Mouse (Mus musculus) intestine, embryonic 16.5 days (tissue): Measurements from ENCODE around the gene Cish. TPM values are rescaled to one million over a fixed set of nuclear protein-coding genes. Genes with fewer than 3 reads are reported as not detected.

Experiments
- ATAC-seq: fragments of 200-750 bp; cut with Nextera tagmentation; 2 replicates; pipeline ENCODE4 v1.8.0; 2017; ENCODE audit warnings: moderate TSS enrichment, moderate library complexity
- H3K27ac ChIP-seq: fragments of 300-500 bp; sonication (generic); 2 replicates; pipeline ENCODE4 v1.5.1; 2014; ENCODE audit warnings: mild to moderate bottlenecking, low read length
- H3K27me3 ChIP-seq: fragments of 300-500 bp; sonication (generic); replicated peaks from 2 replicates; pipeline ENCODE4 v1.6.1; 2014; ENCODE audit warnings: low read length, control low read depth, mixed read lengths; ENCODE audit not compliant: control insufficient read depth, insufficient read depth
- H3K36me3 ChIP-seq: fragments of 300-500 bp; sonication (generic); 2 replicates; pipeline ENCODE4 v1.6.1; 2014; ENCODE audit warnings: low read length, control low read depth; ENCODE audit not compliant: control insufficient read depth, insufficient read depth
- H3K4me1 ChIP-seq: fragments of 300-500 bp; sonication (generic); 2 replicates; pipeline ENCODE4 v1.6.1; 2014; ENCODE audit warnings: low read length, control low read depth, mixed read lengths; ENCODE audit not compliant: control insufficient read depth, insufficient read depth
- H3K4me2 ChIP-seq: fragments of 300-500 bp; sonication (generic); 2 replicates; pipeline ENCODE4 v1.6.1; 2014; ENCODE audit warnings: low read depth, low read length, control low read depth
- H3K4me3 ChIP-seq: fragments of 300-500 bp; sonication (generic); 2 replicates; pipeline ENCODE4 v1.5.1; 2014; ENCODE audit warnings: mild to moderate bottlenecking, low read length
- H3K9ac ChIP-seq: fragments of 300-500 bp; sonication (generic); 2 replicates; pipeline ENCODE4 v1.6.1; 2014; ENCODE audit warnings: low read depth, low read length
- H3K9me3 ChIP-seq: fragments of 300-500 bp; sonication (generic); 2 replicates; pipeline ENCODE4 v1.6.1; 2016; ENCODE audit warnings: low read length, control low read depth; ENCODE audit not compliant: control insufficient read depth
- WGBS: fragments of 180-500 bp; shearing (Covaris S2); extraction: QIAGEN DNeasy Blood & Tissue Kit; methylation state at CpG from one replicate; pipeline ENCODE4 v1.1.7; 2014; 5-methylcytosine and 5-hydroxymethylcytosine counted together
- polyA plus RNA-seq: library from polyadenylated mRNA; unstranded; fragments of >200 nt; fragmentation: Nextera tagmentation; extraction: Ambion mirVana; gene quantifications from 2 replicates; pipeline ENCODE4 v1.2.1, GENCODE M21; 2015

Gene Cish
- polyA plus RNA-seq, 1 experiment from 2014 or later = 19.9 TPM

DNA sequence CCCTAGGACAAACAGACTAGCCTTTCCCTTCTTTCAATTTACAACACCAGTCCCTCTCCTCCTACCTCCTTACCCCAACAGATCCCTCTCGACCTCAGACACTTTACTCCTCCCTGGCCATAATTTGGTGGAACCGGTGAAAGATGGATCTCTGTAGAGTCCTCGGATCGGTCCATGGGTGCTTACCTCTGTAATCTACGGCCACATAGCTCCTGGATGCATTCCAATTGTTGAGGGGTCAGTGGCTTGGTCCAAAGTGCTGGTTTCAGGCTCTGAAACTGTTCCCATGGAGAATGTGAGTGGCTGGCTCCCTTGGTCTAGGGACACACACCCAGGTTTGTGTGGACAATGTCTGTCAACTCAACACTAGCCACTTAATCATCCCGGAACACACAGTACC lies 40.6 kb downstream of the Cish start:
- H3K36me3 ChIP-seq = no peaks in the 10 kb centered on the region
- H3K9ac ChIP-seq = no peak overlapping the region
- H3K4me3 ChIP-seq = no peak overlapping the region
- H3K4me1 ChIP-seq = peaks cover 16% of the 10 kb centered on the region
- no peak for ATAC-seq
- 87% methylated on average over 6 of the region's 6 CpGs for WGBS
- H3K27me3 ChIP-seq = 0 out of 2 replicates have a peak, but pooled peaks cover 3% of the 10 kb centered on the region
- H3K27ac ChIP-seq = no peak overlapping the region
- no peak overlapping the region for H3K4me2 ChIP-seq
- no peaks in the 10 kb centered on the region for H3K9me3 ChIP-seq

DNA sequence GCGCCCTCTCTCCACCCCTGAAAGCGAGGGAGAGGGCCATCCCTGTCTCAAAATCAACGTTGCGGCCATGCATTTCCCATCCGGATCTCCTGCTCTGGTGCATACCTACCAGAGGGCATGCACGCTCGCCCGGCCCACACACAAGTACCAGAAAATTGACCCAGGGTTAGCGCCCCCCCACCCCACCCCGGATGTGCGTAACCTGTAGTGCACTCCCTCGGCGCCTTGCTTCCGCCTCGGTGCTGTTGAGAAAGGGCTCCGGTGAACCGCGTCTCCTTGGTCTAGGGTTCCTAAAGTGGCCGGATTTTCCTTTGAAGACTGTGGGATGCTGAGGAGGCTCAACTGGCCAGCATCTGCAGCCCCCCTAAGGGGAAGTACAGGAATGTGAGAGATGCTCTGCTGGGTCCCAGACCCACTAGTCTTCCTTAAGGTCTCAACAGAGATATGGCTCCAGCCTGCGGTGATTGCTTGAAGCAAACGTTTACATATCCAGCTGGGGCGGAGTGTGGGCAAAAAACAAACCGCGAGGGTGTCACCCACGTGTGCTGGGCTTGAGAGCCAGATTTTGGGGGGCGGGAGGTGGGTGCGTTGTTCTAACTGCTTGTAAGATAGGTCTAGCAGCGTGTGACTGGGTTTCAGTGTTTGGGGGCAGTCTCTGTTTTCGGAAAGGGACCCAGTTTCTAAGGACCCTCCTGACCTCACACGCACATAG lies 42.5 kb downstream of the Cish start, which contains the start of gene Hemk1:
Hemk1 (minus strand) TSS at position 179 of the 712 bp plus-strand sequence.
- peak; percentile 80 for ATAC-seq

DNA sequence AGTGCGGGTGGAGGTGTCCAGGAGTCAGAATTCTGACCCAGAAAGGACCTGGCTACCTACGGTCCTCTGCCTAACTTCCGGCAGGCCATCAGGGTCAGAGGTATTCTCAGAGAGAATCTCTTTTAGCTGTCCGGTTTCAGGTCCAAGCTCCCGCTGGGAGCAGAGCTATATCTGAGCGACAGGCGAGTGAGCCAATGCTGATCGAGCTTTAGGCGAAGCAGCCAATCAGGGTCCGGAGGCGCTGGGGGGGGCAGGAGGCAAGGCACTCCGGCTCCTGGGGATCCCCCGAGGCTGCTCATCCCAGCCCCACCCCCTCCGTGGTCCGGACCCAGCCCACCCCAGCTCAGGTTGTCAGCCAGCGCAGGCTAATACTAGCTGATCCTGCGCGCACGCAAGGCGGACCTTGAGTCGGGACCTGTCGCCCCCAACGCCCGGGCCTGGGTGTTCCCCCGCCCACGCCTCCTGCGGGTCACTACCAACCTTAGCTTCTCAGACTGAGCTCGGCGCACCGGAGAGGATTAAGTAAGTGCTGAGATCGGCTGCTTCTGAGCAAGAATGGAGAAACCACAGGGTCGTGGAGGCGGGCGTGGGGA lies 44.5 kb downstream of the Cish start, which contains the start of gene 6430571L13Rik:
6430571L13Rik (plus strand) TSS at position 336 of the 593 bp plus-strand sequence.
- H3K9ac ChIP-seq = peak within 1 kb of the TSS; percentile 75
- under 1% methylated on average over 34 of the region's 34 CpGs for WGBS

More for the DNA sequence above, 42.5 kb downstream of the Cish start, which contains the start of gene Hemk1:
- Histone ChIP-seq H3K27ac (no peak within 1 kb of the TSS), H3K27me3 (0 out of 2 replicates have a peak, but pooled peaks cover 3% of the 10 kb centered on the region), H3K9ac (peak within 1 kb of the TSS; percentile 80), H3K9me3 (no peaks in the 10 kb centered on the region), H3K4me3 (peak within 1 kb of the TSS; percentile 60), H3K4me2 (peak within 1 kb of the TSS; percentile 93), H3K4me1 (peaks cover 16% of the 10 kb centered on the region), H3K36me3 (no peaks in the 10 kb centered on the region)
- 4% methylated on average over 30 of the region's 30 CpGs for WGBS

DNA sequence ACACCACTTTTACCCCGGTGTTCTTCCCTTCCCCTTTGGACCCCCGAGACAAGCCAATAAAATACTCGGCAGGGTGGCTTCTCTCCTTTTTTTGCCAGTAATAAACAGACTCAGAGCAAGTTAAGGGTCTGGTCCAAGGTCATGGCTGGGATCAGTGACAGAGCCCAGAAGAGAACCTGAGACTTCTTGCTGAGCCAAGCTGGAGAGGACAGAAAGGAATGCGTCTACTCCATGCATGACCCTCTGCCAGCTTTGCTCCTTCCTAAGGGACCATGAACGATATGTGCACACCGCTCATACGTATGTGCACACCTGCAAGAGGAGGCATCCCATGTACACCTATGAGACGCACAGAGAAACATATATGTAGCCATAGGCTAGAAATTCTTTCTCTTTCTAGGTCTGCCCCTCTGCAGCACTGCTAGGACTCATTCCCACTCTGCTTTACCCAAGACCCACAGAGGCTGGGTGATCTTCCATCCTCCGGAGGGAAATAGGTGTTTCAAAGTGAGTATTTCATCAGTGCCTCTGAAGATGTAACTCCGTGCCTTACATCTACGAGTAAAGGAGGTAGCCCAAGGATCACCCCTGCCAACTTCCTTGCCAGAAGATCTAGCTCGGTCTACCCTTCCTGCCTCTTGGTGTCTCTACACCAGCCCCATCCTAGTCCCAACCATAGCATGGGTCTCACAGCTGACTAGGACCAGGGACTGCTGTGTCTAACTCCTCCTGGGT lies 45.3 kb downstream of the Cish start:
- Histone ChIP-seq H3K27me3 (0 out of 2 replicates have a peak, but pooled peaks cover 3% of the 10 kb centered on the region), H3K36me3 (no peaks in the 10 kb centered on the region), H3K4me2 (peak overlapping the region; percentile 90), H3K9me3 (no peaks in the 10 kb centered on the region), H3K4me1 (peaks cover 16% of the 10 kb centered on the region), H3K9ac (peak overlapping the region; percentile 75), H3K4me3 (peak overlapping the region; percentile 66), H3K27ac (no peak overlapping the region)
- 48% methylated on average over 12 of the region's 12 CpGs for WGBS
- ATAC-seq = no peak

More for the DNA sequence above, 44.5 kb downstream of the Cish start, which contains the start of gene 6430571L13Rik:
- Histone ChIP-seq H3K4me3 (peak within 1 kb of the TSS; percentile 66), H3K4me1 (peaks cover 16% of the 10 kb centered on the region), H3K36me3 (no peaks in the 10 kb centered on the region), H3K9me3 (no peaks in the 10 kb centered on the region), H3K4me2 (peak within 1 kb of the TSS; percentile 90), H3K27ac (no peak within 1 kb of the TSS), H3K27me3 (0 out of 2 replicates have a peak, but pooled peaks cover 3% of the 10 kb centered on the region)
- peak; percentile 95 for ATAC-seq

DNA sequence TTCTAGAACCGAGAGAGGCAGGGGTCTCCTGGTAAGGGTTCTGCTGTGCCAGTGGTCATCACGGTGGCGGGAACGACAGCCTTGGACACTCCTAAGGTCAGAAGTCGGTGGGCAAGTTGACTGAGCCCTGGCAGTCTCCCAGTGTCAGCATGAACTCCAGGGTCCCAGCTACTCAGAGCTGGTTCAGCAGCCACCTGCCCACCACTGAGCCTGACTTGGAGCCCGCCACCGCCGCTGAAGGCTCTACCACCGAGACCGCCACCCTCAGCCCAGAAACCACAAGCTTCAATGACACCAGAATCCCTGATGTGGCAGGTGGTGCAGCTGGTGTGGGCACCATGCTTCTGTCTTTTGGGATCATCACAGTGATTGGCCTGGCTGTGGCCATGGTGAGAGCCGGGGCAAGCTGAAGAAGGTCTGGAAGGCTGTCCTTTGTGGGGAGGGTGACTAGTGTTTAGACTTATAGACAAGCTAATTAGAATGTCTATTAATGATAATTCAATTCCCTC lies 46.4 kb downstream of the Cish start:
- H3K4me3 ChIP-seq = no peak overlapping the region
- WGBS = 88% methylated on average over 11 of the region's 11 CpGs
- no peaks in the 10 kb centered on the region for H3K36me3 ChIP-seq
- ATAC-seq = no peak
- H3K27me3 ChIP-seq = 0 out of 2 replicates have a peak, but pooled peaks cover 3% of the 10 kb centered on the region
- peaks cover 15% of the 10 kb centered on the region for H3K4me1 ChIP-seq
- no peaks in the 10 kb centered on the region for H3K9me3 ChIP-seq
- H3K9ac ChIP-seq = no peak overlapping the region
- no peak overlapping the region for H3K27ac ChIP-seq
- no peak overlapping the region for H3K4me2 ChIP-seq

DNA sequence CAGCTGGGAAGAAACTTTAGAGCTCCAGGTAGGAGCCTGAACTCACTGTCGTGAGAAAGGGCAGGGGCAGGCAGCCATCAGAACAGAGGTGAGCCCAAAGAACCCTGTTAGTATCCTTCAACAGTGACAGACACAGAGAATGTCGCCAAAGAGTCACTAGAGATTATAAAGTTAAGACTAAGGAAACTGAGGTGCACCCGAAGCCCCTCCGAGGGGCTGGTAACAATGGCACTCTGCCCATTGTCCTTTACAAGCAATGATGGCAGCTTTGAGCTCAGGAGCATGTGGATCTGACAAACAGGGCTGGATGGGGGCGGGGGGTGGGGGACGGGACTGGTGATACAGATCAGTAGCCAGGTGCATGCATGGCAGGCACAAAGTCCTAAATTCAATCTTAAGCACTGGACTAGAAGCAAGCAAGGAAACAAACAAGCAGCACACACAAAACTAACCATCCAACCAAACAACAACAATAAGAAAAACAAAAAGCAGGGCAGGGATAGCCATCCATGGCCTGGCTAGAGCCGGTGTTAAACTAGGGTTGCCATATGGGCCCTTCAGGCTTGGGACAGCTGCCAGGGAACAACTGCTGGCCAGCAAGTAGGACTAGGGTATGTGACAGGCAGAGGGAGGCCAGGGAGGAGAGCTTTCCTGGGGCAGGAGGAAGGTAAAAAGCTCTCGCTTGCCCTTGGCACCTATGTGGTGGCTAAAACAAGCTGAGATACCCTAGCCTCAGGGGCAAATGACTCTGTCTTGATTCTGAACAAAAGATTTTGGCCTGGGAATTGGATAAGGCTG lies 47.5 kb downstream of the Cish start:
- Histone ChIP-seq H3K27ac (no peak overlapping the region), H3K9me3 (no peaks in the 10 kb centered on the region), H3K4me1 (peaks cover 10% of the 10 kb centered on the region), H3K9ac (no peak overlapping the region), H3K4me3 (no peak overlapping the region), H3K4me2 (no peak overlapping the region), H3K27me3 (0 out of 2 replicates have a peak, but pooled peaks cover 3% of the 10 kb centered on the region), H3K36me3 (no peaks in the 10 kb centered on the region)
- 63% methylated on average over 8 of the region's 8 CpGs for WGBS
- ATAC-seq = no peak

DNA sequence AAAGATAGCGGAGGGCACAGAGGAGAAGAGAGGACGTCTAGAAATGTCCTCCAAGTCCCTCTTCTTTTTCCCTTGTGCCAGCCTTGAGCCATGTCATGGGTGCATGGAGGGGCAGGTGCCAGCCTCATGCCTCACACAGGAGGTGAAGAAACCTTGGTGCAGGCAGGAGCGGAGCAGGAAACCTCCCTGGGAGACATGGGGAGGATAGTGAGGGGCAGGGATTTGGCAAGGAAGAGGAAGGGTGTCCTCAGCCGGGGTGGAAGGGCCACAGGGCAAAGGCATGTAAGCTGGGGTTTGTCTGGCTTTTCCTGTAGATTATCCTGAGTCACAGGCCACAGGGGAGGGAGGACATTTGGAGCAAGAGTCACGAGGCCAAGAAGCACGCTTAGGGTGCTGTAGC lies 48.2 kb downstream of the Cish start:
- 71% methylated on average over 6 of the region's 6 CpGs for WGBS
- Histone ChIP-seq H3K4me2 (no peak overlapping the region), H3K4me1 (peaks cover 4% of the 10 kb centered on the region), H3K27ac (no peak overlapping the region), H3K36me3 (no peaks in the 10 kb centered on the region), H3K4me3 (no peak overlapping the region), H3K27me3 (0 out of 2 replicates have a peak, but pooled peaks cover 3% of the 10 kb centered on the region), H3K9me3 (no peaks in the 10 kb centered on the region), H3K9ac (no peak overlapping the region)
- ATAC-seq = no peak

DNA sequence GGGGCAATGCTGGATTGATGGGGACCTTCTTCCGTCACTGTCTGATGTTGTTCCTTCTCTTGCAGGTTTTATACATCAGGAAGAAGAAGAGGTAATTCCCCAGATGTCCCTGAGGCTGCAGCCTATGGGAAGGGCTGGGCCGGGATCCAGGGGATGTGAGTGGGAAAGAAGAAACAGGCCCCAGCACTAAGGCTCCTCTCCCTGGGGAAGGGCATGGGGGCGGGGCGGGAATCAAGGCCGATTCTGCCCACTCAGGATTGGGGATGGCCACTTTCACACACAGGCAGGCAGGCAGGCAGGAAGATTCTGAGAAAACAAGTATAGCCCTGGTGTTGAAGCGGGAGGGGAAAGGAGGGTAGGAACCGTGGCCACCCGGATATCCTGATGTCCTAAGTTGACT lies 50.3 kb downstream of the Cish start:
- H3K9ac ChIP-seq = no peak overlapping the region

More for the DNA sequence above, 50.3 kb downstream of the Cish start:
- 81% methylated on average over 8 of the region's 8 CpGs for WGBS
- H3K4me2 ChIP-seq = no peak overlapping the region
- ATAC-seq = no peak
- no peaks in the 10 kb centered on the region for H3K36me3 ChIP-seq
- no peak overlapping the region for H3K27ac ChIP-seq
- no peaks in the 10 kb centered on the region for H3K9me3 ChIP-seq
- no peak overlapping the region for H3K4me3 ChIP-seq
- 0 out of 2 replicates have a peak, but pooled peaks cover under 1% of the 10 kb centered on the region for H3K27me3 ChIP-seq
- peaks cover under 1% of the 10 kb centered on the region; the same call in 1 of the 2 replicates for H3K4me1 ChIP-seq
